Mouse (Mus musculus) midbrain, embryonic 11.5 days (tissue): ENCODE data around the gene Map3k14. TPM values are rescaled to one million over a fixed set of nuclear protein-coding genes. Genes with fewer than 3 reads are reported as not detected.
"Not testable (repeated sequence)": the region's sequence is repeated elsewhere in the genome, so short reads cannot be mapped to it uniquely, and the experiment has no call there.

Source experiments
- ATAC-seq: fragments of 200-750 bp; cut with Nextera tagmentation; 2 replicates; pipeline ENCODE4 v1.8.0; 2017; ENCODE audit warnings: moderate TSS enrichment, moderate library complexity; ENCODE audit not compliant: low FRiP score
- DNase-seq: peaks from one replicate; pipeline ENCODE4 v3.0.0; 2015; ENCODE audit warnings: low spot score; ENCODE audit errors: missing footprints
- H3K27ac ChIP-seq: fragments of 300-500 bp; sonication (generic); 2 replicates; pipeline ENCODE4 v1.5.1; 2014; ENCODE audit warnings: low read depth, low read length
- H3K27me3 ChIP-seq: fragments of 300-500 bp; sonication (generic); 2 replicates; pipeline ENCODE4 v1.6.1; 2014; ENCODE audit warnings: mild to moderate bottlenecking, low read length, moderate library complexity, mixed read lengths; ENCODE audit not compliant: control insufficient read depth, insufficient read depth
- H3K36me3 ChIP-seq: fragments of 300-500 bp; sonication (generic); 2 replicates; pipeline ENCODE4 v1.6.1; 2014; ENCODE audit warnings: mild to moderate bottlenecking, low read length, moderate library complexity, mixed read lengths; ENCODE audit not compliant: control insufficient read depth, insufficient read depth
- H3K4me1 ChIP-seq: fragments of 300-500 bp; sonication (generic); 2 replicates; pipeline ENCODE4 v1.6.1; 2014; ENCODE audit warnings: low read length; ENCODE audit not compliant: control insufficient read depth, insufficient read depth
- H3K4me2 ChIP-seq: fragments of 300-500 bp; sonication (generic); 2 replicates; pipeline ENCODE4 v1.6.1; 2014; ENCODE audit warnings: mild to moderate bottlenecking, moderate library complexity
- H3K4me3 ChIP-seq: fragments of 300-500 bp; sonication (generic); 2 replicates; pipeline ENCODE4 v1.5.1; 2014; ENCODE audit warnings: low read depth, low read length
- H3K9ac ChIP-seq: fragments of 300-500 bp; sonication (generic); 2 replicates; pipeline ENCODE4 v1.6.1; 2014; ENCODE audit warnings: low read length
- H3K9me3 ChIP-seq: fragments of 300-500 bp; sonication (generic); 2 replicates; pipeline ENCODE4 v1.6.1; 2016; ENCODE audit warnings: low read length; ENCODE audit not compliant: control insufficient read depth
- WGBS: fragments of 180-500 bp; shearing (Covaris S2); extraction: QIAGEN DNeasy Blood & Tissue Kit; methylation state at CpG from one replicate; pipeline ENCODE4 v1.1.7; 2014; 5-methylcytosine and 5-hydroxymethylcytosine counted together
- polyA plus RNA-seq: library from polyadenylated mRNA; unstranded; fragments of >200 nt; fragmentation: Nextera tagmentation; extraction: Ambion mirVana; gene quantifications from 2 replicates; pipeline ENCODE4 v1.2.1, GENCODE M21; 2014

The Map3k14 gene
- polyA plus RNA-seq, 1 experiment from 2014 or later = 3.3 TPM

DNA sequence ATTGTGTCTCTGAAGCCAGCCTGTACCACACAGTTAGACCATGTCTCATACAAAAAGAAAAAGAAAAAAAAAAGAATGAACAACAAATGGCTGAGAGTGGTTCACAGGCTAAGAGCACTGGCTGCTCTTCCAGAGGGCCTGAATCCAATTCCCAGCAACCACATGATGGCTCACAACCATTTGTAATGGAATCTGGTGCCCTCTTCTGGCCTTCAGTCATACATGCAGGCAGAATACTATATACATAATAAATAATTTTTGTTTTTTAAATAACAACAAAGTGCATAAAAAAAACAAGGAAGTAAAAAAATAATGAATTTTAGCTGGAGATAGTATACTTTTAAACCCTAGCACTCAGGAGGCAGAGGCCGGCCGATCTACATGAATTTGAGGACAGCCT, 37.7 kb downstream of the Map3k14 start:
- Histone ChIP-seq H3K27ac (no peak overlapping the region), H3K9ac (no peak overlapping the region), H3K4me1 (no peaks in the 10 kb centered on the region), H3K4me2 (no peak overlapping the region), H3K27me3 (no peaks in the 10 kb centered on the region), H3K4me3 (no peak overlapping the region), H3K36me3 (peaks cover 15% of the 10 kb centered on the region), H3K9me3 (no peaks in the 10 kb centered on the region)
- DNase-seq = no peak
- WGBS = 90% methylated on average over 2 of the region's 2 CpGs
- no peak for ATAC-seq

DNA sequence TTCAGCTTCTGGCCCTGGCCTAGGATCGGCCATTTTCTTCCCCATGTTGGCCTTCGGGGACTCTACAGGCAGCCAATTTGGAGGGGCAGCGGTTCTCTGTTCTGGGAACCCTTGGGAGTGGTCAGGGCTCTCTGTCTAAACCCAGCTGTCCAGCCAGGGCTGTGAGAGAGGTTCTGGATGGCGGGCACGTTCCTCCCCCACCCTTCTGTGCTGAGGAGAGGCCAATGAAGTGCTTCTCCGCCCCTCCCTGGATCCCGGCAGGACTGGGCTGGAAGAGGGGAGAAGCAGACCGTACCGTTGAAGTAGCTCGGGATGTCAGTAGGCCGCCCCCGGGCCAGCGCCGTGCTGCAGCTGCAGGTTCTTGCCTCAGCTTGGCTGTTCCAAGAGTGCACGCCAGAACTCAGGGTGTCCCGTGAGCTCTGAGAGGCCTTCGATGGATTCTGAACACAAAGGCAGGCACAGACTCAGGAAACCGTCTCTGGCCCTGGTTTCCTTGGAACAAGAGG, 43.3 kb downstream of the Map3k14 start:
- Histone ChIP-seq H3K27me3 (no peaks in the 10 kb centered on the region), H3K9ac (no peak overlapping the region), H3K4me3 (no peak overlapping the region), H3K9me3 (no peaks in the 10 kb centered on the region), H3K4me1 (no peaks in the 10 kb centered on the region), H3K27ac (no peak overlapping the region), H3K36me3 (peaks cover 17% of the 10 kb centered on the region), H3K4me2 (no peak overlapping the region)
- WGBS = 68% methylated on average over 18 of the region's 18 CpGs
- ATAC-seq (no peak), DNase-seq (no peak)

DNA sequence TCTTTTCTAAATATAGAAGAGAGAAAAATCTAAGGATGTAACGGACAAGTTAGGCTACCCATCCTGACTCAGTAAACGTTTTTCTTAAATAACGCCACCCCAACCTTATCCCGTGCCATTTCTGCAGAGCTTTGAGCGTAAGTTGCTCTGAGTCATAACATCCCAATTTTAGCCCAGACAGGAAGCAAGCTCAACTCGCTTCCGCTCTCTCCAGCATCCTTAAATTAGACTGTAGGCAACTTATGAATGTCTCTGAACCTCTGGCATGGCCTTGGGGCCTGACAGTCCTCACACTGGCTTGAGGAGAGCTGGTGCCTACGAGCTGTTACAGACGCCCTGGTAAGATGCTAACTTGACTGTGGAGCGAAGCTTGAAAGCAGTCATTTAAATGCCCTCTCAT, 43.8 kb downstream of the Map3k14 start:
- Histone ChIP-seq H3K4me1 (peaks cover under 1% of the 10 kb centered on the region; the same call in 1 of the 2 replicates), H3K4me2 (no peak overlapping the region), H3K9ac (no peak overlapping the region), H3K36me3 (peaks cover 17% of the 10 kb centered on the region), H3K9me3 (no peaks in the 10 kb centered on the region), H3K27ac (no peak overlapping the region), H3K4me3 (no peak overlapping the region), H3K27me3 (no peaks in the 10 kb centered on the region)
- ATAC-seq (no peak), DNase-seq (no peak)
- WGBS = 93% methylated on average over 10 of the region's 10 CpGs

DNA sequence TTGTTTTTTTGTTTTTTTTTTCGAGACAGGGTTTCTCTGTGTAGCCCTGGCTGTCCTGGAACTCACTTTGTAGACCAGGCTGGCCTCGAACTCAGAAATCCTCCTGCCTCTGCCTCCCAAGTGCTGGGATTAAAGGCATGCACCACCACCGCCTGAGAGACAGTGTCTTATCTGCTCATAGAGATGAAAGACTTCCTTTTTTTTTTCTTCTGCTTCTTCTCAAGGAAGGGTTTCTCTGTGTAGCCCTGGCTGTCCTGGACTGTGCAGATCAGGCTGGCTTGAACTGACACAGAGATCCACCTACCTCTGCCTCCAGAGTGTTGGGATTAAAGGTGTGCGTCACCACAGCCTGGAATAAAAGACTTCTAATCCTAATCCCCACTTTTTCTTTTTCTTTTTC, 44.6 kb downstream of the Map3k14 start:
- H3K4me3 ChIP-seq, H3K27ac ChIP-seq, H3K4me2 ChIP-seq, H3K9me3 ChIP-seq, DNase-seq, H3K4me1 ChIP-seq, H3K9ac ChIP-seq, H3K27me3 ChIP-seq, ATAC-seq: not testable (repeated sequence)
- WGBS = 92% methylated on average over 4 of the region's 4 CpGs
- H3K36me3 ChIP-seq = peaks cover 17% of the 10 kb centered on the region

DNA sequence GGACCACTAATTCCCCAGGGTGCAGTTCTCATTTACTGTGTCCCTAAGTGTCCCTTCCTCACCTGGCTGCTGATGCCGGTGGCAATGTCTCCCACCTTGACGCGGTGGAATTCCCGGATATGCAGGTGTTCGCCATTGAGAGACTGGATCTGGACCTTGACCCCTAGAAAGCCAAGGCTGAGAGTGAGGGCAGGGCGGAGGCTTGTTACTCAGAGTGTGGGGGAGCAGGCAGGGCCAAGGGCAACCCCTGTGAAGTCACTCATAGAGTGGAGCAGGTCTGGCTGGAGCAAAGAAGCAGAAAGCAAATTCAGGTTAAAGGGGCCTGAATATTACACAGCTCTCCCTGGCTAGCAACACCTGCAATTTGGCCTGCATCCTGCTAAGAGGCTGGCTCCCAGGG, 45.8 kb downstream of the Map3k14 start:
- no peak for ATAC-seq
- Histone ChIP-seq H3K4me1 (peaks cover 7% of the 10 kb centered on the region), H3K4me3 (no peak overlapping the region), H3K27ac (no peak overlapping the region), H3K9ac (no peak overlapping the region), H3K27me3 (no peaks in the 10 kb centered on the region), H3K4me2 (no peak overlapping the region), H3K9me3 (no peaks in the 10 kb centered on the region), H3K36me3 (peaks cover 17% of the 10 kb centered on the region)
- 93% methylated on average over 6 of the region's 6 CpGs for WGBS
- DNase-seq = no peak

GRCm38 (mm10) chr11:103219995-103220394, 47.3 kb downstream of the Map3k14 start:
- DNase-seq (no peak), ATAC-seq (no peak)
- peaks cover 16% of the 10 kb centered on the region for H3K36me3 ChIP-seq
- no peaks in the 10 kb centered on the region for H3K9me3 ChIP-seq
- WGBS = 91% methylated on average over 4 of the region's 4 CpGs
- no peak overlapping the region for H3K4me3 ChIP-seq
- H3K27me3 ChIP-seq = no peaks in the 10 kb centered on the region
- H3K4me2 ChIP-seq = no peak overlapping the region
- no peak overlapping the region for H3K9ac ChIP-seq
- H3K27ac ChIP-seq = no peak overlapping the region
- H3K4me1 ChIP-seq = peaks cover 7% of the 10 kb centered on the region

- no peak overlapping the region for H3K4me2 ChIP-seq
- peaks cover 7% of the 10 kb centered on the region for H3K4me1 ChIP-seq
- no peak overlapping the region for H3K4me3 ChIP-seq
- WGBS = 82% methylated on average over 5 of the region's 5 CpGs
- DNase-seq = no peak
- no peak for ATAC-seq
- no peaks in the 10 kb centered on the region for H3K27me3 ChIP-seq
- peaks cover 13% of the 10 kb centered on the region; the same call in 1 of the 2 replicates for H3K36me3 ChIP-seq
- no peak overlapping the region for H3K27ac ChIP-seq
- no peaks in the 10 kb centered on the region for H3K9me3 ChIP-seq
- H3K9ac ChIP-seq = no peak overlapping the region
These were observed 48.0 kb downstream of the Map3k14 start for GRCm38 (mm10) chr11:103219259-103219658.

GRCm38 (mm10) chr11:103218517-103218901, 48.8 kb downstream of the Map3k14 start:
- ATAC-seq (no peak), DNase-seq (no peak)
- peaks cover 12% of the 10 kb centered on the region; the same call in 1 of the 2 replicates for H3K36me3 ChIP-seq
- peak overlapping the region; percentile 70 for H3K4me2 ChIP-seq
- H3K4me1 ChIP-seq = peaks cover 7% of the 10 kb centered on the region
- peak overlapping the region; percentile 42 for H3K4me3 ChIP-seq
- peak overlapping the region; percentile 66 for H3K9ac ChIP-seq
- H3K27ac ChIP-seq = no peak overlapping the region
- no peaks in the 10 kb centered on the region for H3K27me3 ChIP-seq
- no peaks in the 10 kb centered on the region for H3K9me3 ChIP-seq
- 29% methylated on average over 6 of the region's 6 CpGs for WGBS

DNA sequence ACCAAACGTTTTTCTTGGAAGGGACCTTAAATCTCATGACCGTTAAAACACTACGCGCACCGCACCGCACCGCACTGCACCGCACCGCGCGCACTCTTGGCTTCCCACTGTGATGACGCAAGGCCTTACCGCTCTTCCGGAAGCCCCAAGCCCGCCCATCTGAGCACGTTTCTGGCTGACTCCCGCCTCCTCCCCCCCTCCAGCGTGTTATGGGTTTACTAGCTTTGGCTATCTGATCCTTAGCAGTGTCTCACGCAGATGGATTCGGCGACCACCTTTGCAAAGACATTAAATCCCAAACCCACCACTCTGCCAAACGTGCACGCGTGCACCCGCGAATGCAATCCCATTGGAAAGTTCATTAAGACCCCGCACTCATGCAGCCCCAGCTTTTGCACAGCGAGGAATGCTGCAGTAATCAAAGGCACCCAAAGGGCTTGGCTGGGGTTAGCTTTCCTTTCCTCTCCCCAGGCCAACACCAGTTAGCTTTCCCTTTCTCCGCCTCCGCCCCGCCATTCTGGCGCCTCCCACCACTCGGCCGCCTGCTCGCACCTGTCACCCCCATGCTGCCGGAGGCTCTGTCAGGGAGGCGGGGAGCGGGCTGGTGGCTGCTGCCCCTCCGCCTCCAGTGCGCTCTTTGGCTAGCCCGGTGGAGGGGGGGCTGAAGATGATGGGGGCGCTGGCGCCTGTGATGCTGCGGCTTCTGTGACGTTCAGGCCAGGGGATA, 49.3 kb downstream of the Map3k14 start, which contains the start of gene Spata32:
Gene Spata32, minus strand, starts transcription at position 643 of the 727 bp plus-strand sequence.
- Histone ChIP-seq H3K27ac (no peak within 1 kb of the TSS), H3K4me1 (peaks cover 7% of the 10 kb centered on the region), H3K4me2 (peak within 1 kb of the TSS; percentile 70), H3K9me3 (no peaks in the 10 kb centered on the region), H3K27me3 (no peaks in the 10 kb centered on the region), H3K9ac (peak within 1 kb of the TSS; percentile 66), H3K4me3 (peak within 1 kb of the TSS; percentile 42), H3K36me3 (peaks cover 10% of the 10 kb centered on the region; the same call in 1 of the 2 replicates)
- ATAC-seq (peak; percentile 82), DNase-seq (peak; percentile 92)
- under 1% methylated on average over 45 of the region's 45 CpGs for WGBS
